Mouse (Mus musculus): Measurements from ENCODE around the gene Tbata. TPM values are rescaled to one million over a fixed set of nuclear protein-coding genes. Genes with fewer than 3 reads are reported as not detected.

The Tbata gene
- polyA plus RNA-seq, 1 experiment from 2014 or later: not detected

GRCm38 (mm10) chr10:61174711-61175441 lies 3.1 kb downstream of the Tbata start:
- Histone ChIP-seq H3K27me3 (ENCODE audit: low read depth, poor library complexity, severe bottlenecking) (peaks cover 30% of the 10 kb centered on the region), H3K4me1 (peaks cover 14% of the 10 kb centered on the region), H3K27ac (replicated peaks) (no peak overlapping the region), H3K9me3 (replicated peaks) (no peaks in the 10 kb centered on the region), H3K4me3 (no peak overlapping the region), H3K36me3 (no peaks in the 10 kb centered on the region)
- WGBS: 54% methylated on average over 13 of the region's 13 CpGs
- no peak for DNase-seq (ENCODE audit: low spot score)

- Histone ChIP-seq H3K4me1 (peaks cover 14% of the 10 kb centered on the region), H3K4me3 (peak overlapping the region; percentile 37), H3K27ac (replicated peaks) (no peak overlapping the region; the same call in 1 of the 2 replicates), H3K9me3 (replicated peaks) (no peaks in the 10 kb centered on the region), H3K36me3 (no peaks in the 10 kb centered on the region), H3K27me3 (ENCODE audit: low read depth, poor library complexity, severe bottlenecking) (peaks cover 30% of the 10 kb centered on the region)
- WGBS: 15% methylated on average over 24 of the region's 24 CpGs
- DNase-seq (ENCODE audit: low spot score): peak; percentile 59
Observed at GRCm38 (mm10) chr10:61175442-61176204, 3.9 kb downstream of the Tbata start.

GRCm38 (mm10) chr10:61176221-61176790 lies 4.6 kb downstream of the Tbata start:
- no peaks in the 10 kb centered on the region for H3K9me3 ChIP-seq (replicated peaks)
- 46% methylated on average over 7 of the region's 7 CpGs for WGBS
- no peak overlapping the region for H3K27ac ChIP-seq (replicated peaks)
- peaks cover 30% of the 10 kb centered on the region for H3K27me3 ChIP-seq (ENCODE audit: low read depth, poor library complexity, severe bottlenecking)
- H3K4me3 ChIP-seq: peak overlapping the region; percentile 37
- peaks cover 14% of the 10 kb centered on the region for H3K4me1 ChIP-seq
- H3K36me3 ChIP-seq: no peaks in the 10 kb centered on the region
- DNase-seq (ENCODE audit: low spot score): no peak

GRCm38 (mm10) chr10:61177751-61178150 lies 6.0 kb downstream of the Tbata start:
- Histone ChIP-seq H3K27me3 (ENCODE audit: low read depth, poor library complexity, severe bottlenecking) (peaks cover 30% of the 10 kb centered on the region), H3K4me3 (no peak overlapping the region), H3K9me3 (replicated peaks) (no peaks in the 10 kb centered on the region), H3K27ac (replicated peaks) (no peak overlapping the region), H3K4me1 (peaks cover 17% of the 10 kb centered on the region), H3K36me3 (no peaks in the 10 kb centered on the region)
- 86% methylated on average over 4 of the region's 4 CpGs for WGBS
- no peak for DNase-seq (ENCODE audit: low spot score)

GRCm38 (mm10) chr10:61178687-61179086 lies 6.9 kb downstream of the Tbata start:
- Histone ChIP-seq H3K27ac (replicated peaks) (no peak overlapping the region), H3K4me1 (peaks cover 17% of the 10 kb centered on the region), H3K36me3 (no peaks in the 10 kb centered on the region), H3K27me3 (ENCODE audit: low read depth, poor library complexity, severe bottlenecking) (peaks cover 30% of the 10 kb centered on the region), H3K4me3 (no peak overlapping the region), H3K9me3 (replicated peaks) (no peaks in the 10 kb centered on the region)
- 90% methylated on average over 8 of the region's 8 CpGs for WGBS
- DNase-seq (ENCODE audit: low spot score): no peak

GRCm38 (mm10) chr10:61179927-61180326 lies 8.2 kb downstream of the Tbata start:
- peaks cover 19% of the 10 kb centered on the region for H3K27me3 ChIP-seq (ENCODE audit: low read depth, poor library complexity, severe bottlenecking)
- no peak overlapping the region for H3K4me3 ChIP-seq
- no peak for DNase-seq (ENCODE audit: low spot score)
- peaks cover 14% of the 10 kb centered on the region for H3K4me1 ChIP-seq
- H3K9me3 ChIP-seq (replicated peaks): no peaks in the 10 kb centered on the region
- H3K27ac ChIP-seq (replicated peaks): no peak overlapping the region
- no peaks in the 10 kb centered on the region for H3K36me3 ChIP-seq
- WGBS: 77% methylated on average over 6 of the region's 6 CpGs

- no peak overlapping the region for H3K27ac ChIP-seq (replicated peaks)
- no peaks in the 10 kb centered on the region for H3K36me3 ChIP-seq
- H3K9me3 ChIP-seq (replicated peaks): no peaks in the 10 kb centered on the region
- H3K27me3 ChIP-seq (ENCODE audit: low read depth, poor library complexity, severe bottlenecking): no peaks in the 10 kb centered on the region
- H3K4me3 ChIP-seq: no peak overlapping the region
- no peak for DNase-seq (ENCODE audit: low spot score)
- peaks cover 14% of the 10 kb centered on the region for H3K4me1 ChIP-seq
- WGBS: 85% methylated on average over 3 of the region's 3 CpGs
Observed at GRCm38 (mm10) chr10:61187001-61187400, 15.2 kb downstream of the Tbata start.

- no peak for DNase-seq (ENCODE audit: low spot score)
- H3K4me3 ChIP-seq: no peak overlapping the region
- no peaks in the 10 kb centered on the region for H3K9me3 ChIP-seq (replicated peaks)
- H3K4me1 ChIP-seq: peaks cover 11% of the 10 kb centered on the region
- no peaks in the 10 kb centered on the region for H3K27me3 ChIP-seq (ENCODE audit: low read depth, poor library complexity, severe bottlenecking)
- no peak overlapping the region for H3K27ac ChIP-seq (replicated peaks)
- 70% methylated on average over 3 of the region's 3 CpGs for WGBS
- H3K36me3 ChIP-seq: no peaks in the 10 kb centered on the region
Observed at GRCm38 (mm10) chr10:61188010-61188409, 16.3 kb downstream of the Tbata start.

- Histone ChIP-seq H3K36me3 (no peaks in the 10 kb centered on the region), H3K9me3 (replicated peaks) (no peaks in the 10 kb centered on the region), H3K27ac (replicated peaks) (no peak overlapping the region), H3K27me3 (ENCODE audit: low read depth, poor library complexity, severe bottlenecking) (peaks cover 22% of the 10 kb centered on the region), H3K4me3 (no peak overlapping the region), H3K4me1 (peaks cover under 1% of the 10 kb centered on the region)
- 87% methylated on average over 9 of the region's 9 CpGs for WGBS
- DNase-seq (ENCODE audit: low spot score): no peak
Observed at GRCm38 (mm10) chr10:61194611-61195010, 22.9 kb downstream of the Tbata start.

GRCm38 (mm10) chr10:61195216-61195615 lies 23.5 kb downstream of the Tbata start:
- Histone ChIP-seq H3K9me3 (replicated peaks) (no peaks in the 10 kb centered on the region), H3K27ac (replicated peaks) (no peak overlapping the region), H3K4me1 (peaks cover 7% of the 10 kb centered on the region), H3K4me3 (no peak overlapping the region), H3K36me3 (no peaks in the 10 kb centered on the region), H3K27me3 (ENCODE audit: low read depth, poor library complexity, severe bottlenecking) (peaks cover 22% of the 10 kb centered on the region)
- WGBS: 91% methylated on average over 8 of the region's 8 CpGs
- no peak for DNase-seq (ENCODE audit: low spot score)

GRCm38 (mm10) chr10:61195718-61196291 lies 24.1 kb downstream of the Tbata start:
- peaks cover 13% of the 10 kb centered on the region for H3K4me1 ChIP-seq
- no peaks in the 10 kb centered on the region for H3K9me3 ChIP-seq (replicated peaks)
- WGBS: 91% methylated on average over 5 of the region's 5 CpGs
- H3K27ac ChIP-seq (replicated peaks): no peak overlapping the region
- H3K36me3 ChIP-seq: no peaks in the 10 kb centered on the region
- H3K27me3 ChIP-seq (ENCODE audit: low read depth, poor library complexity, severe bottlenecking): peaks cover 26% of the 10 kb centered on the region
- H3K4me3 ChIP-seq: no peak overlapping the region
- DNase-seq (ENCODE audit: low spot score): no peak

GRCm38 (mm10) chr10:61199566-61200213 lies 27.9 kb downstream of the Tbata start:
- H3K4me3 ChIP-seq: no peak overlapping the region
- 0 out of 2 replicates have a peak overlapping the region, but pooled peaks have one; percentile 18 for H3K27ac ChIP-seq (replicated peaks)
- DNase-seq (ENCODE audit: low spot score): peak; percentile 88
- 23% methylated on average over 11 of the region's 11 CpGs for WGBS
- H3K4me1 ChIP-seq: peaks cover 26% of the 10 kb centered on the region
- H3K36me3 ChIP-seq: no peaks in the 10 kb centered on the region
- no peaks in the 10 kb centered on the region for H3K9me3 ChIP-seq (replicated peaks)
- H3K27me3 ChIP-seq (ENCODE audit: low read depth, poor library complexity, severe bottlenecking): peaks cover 49% of the 10 kb centered on the region

All from midbrain, embryonic 10.5 days (tissue).